Mouse (Mus musculus) c-Kit-positive CD71-positive TER-119-positive erythroid progenitor cells, embryonic 14.5 days (primary cell): ENCODE data around the gene Pde4c.

ENCODE experiments used
- DNase-seq: peaks from one replicate; pipeline ENCODE4 v3.0.0-alpha.2; 2013; ENCODE audit warnings: low spot score

Pde4c gene

DNA sequence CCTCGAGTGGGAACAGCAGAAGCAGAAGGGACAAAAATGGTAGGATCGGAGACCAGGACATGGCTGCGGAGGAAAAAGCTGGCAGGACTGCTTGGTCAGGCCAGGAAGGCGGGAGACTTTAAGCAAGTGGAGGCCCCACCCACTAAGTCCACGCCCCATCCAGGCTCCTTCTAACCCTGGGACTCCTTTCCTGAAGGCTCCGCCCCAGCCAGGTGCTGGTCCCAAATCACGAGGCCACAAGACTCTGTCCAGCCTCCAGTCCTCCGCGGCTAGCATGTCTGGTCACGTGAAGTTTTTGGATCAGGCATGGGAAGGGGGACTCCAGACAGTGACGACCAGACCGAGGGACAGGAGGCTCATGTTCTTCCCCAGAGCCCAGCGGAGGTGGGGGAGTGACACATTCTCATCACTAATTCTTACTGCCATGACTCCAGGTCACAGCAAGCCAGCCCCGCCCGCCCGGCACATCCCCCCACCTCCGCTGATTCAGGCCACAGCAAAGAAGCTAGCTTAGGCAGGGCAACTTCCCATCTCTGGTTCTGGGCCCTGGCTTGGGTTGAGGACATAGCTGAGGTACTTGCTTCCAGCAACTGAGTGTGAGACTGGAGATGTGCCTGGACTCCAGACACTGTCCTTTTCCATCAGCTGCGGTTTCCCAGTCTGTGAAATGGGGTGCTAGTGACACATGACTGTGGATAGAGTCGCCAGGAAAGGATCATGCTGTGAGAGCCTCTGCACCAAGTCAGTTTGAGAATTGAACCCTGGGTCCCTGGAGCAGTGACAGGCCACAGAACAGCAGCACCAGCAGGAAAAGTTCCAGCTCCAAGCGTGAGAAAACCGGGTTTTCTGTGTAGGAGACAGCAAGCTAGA is 43.3 kb downstream of the Pde4c start:
- DNase-seq, result peak; percentile 78

DNA sequence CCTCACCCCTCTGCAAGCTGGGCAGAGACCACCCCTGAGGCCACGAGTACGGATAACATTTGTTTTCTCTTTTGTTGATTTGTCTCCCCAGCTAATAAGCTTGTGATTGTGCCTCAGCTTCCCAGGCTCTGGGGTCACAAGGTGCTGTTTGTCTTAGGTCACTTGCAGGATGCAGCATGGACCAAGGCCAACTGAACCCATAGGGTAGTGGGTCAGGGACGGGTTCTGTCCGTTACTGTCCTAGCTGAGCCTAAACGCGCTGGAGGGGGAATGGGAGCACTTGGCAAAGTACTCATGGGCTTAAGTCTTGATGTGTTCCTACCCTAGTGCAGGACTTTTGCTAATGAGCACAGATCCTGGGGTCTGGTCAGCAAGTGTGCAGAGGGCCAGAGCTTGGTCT is 44.0 kb downstream of the Pde4c start:
- DNase-seq, result no peak

DNA sequence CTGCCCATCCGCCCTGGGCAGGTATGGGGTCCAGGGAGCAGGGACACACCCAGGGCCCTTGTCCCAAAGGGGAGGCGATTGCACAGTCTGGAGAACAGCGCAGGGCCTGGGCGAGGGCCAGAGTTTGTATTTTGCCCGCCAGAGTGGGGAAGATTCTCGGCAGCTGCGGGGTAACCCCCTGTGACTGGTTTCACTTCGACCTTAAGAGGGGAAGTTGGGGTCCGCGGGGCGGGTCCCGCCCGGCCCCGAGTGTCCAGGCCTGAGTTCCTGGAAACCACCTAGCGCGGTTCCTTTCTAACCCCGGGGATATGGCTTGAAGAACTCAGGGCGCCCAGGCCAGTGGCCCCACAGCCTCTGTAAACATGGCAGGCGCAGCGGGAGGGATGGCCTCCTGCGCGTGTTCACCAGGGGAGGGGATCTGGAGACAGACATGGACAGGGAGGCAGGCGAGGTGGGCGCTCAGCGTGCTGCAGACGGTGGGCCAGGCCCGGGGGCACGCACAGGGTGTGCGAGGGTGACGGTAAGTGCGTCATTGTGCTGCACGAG is 44.8 kb downstream of the Pde4c start:
- no peak for DNase-seq

DNA sequence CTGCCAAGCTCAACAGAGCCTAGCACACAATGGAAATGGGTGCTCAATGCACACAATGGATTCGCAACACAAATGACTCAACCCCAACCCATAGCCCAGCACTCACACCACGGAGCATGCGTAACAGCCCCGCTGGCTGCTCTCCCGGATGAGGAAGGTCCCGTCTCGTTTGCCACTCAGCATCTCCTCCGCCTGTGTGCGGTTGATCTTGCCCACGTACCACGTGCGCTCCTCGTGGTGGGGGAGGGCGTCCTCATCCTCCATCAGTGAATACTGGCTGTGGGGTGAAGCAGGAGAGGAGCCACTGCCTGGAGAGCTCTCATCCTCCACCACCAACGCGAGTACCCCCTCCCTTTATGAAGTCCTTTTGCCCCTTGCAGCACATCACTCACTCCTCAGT is 45.4 kb downstream of the Pde4c start:
- DNase-seq, result no peak

DNA sequence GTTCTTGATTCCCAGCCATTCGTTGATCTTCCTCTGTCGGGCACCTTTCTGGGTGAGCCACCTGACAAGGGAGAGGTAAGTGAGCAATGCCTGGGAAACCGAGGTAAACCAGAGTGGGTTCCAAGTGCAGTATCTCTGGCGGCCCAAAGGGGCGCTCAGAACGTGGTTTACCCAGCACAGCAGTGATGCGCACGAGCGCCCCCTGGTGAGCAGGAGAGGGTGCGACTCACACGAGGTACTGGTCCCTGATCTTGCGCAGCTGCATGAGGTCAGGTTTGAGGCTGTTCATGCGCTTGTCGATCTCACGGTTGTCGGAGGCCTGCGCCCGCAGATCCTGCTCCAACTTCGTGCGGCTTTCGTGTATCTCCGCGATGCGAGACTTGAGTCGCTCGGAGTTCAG is 45.8 kb downstream of the Pde4c start:
- DNase-seq, result peak; percentile 95

DNA sequence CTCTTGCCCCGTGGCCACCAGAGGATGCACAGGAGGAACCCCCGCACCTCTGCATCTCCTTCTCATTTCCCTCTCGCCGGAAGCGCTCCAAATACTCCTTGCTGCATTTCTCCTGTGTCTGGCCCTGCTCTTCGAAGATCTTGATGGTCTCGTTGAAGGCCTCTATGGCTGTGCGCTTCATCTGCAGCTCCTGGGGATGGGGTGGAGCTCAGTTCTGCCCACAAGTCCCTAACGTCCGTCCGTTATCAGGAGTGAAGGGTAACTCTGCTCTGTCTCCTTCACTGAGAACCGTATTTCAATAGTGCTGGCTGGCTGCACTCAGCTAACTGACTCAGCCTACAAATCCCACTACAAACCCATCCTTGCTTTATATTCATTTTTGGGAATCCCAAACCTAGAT is 46.3 kb downstream of the Pde4c start:
- DNase-seq, result no peak

DNA sequence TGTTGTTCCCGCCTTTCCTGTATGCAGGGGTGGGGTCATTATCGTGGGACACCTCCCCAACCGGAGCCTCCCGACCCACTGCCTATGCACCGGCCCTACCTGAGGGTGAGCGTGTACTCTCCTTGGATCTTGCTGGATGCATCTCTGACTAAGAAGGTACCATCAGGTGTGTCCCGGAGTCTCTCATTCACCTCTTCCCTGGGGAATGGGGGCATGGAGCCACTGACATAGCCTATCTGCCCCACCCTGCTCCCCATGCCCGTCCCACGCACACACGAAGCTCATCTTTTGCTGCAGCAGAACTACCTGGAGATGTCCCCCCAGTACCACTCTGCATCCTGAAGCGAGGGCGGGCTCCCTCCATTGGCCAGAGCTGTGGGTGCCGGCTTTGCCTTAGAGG is 47.2 kb downstream of the Pde4c start:
- DNase-seq, result no peak

DNA sequence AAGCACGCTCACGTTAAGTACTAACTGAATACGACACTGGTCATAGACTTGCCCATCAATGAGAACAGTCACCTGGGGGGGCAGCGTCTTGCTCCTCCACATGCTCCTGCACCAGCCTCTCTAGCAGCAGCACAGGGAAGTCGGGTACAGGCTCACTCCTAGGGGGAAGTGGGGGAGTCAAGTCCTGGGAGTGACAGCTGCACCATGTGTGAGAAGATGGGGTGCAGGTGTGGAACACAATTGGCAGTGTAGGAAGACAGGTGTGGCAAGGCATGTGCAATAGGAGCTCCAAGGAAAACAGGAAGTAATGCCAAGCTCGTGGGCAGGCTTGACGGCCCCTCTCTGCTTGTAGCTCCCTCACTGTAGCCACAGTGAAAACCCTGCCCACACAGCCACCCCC is 47.7 kb downstream of the Pde4c start:
- DNase-seq, result no peak

DNA sequence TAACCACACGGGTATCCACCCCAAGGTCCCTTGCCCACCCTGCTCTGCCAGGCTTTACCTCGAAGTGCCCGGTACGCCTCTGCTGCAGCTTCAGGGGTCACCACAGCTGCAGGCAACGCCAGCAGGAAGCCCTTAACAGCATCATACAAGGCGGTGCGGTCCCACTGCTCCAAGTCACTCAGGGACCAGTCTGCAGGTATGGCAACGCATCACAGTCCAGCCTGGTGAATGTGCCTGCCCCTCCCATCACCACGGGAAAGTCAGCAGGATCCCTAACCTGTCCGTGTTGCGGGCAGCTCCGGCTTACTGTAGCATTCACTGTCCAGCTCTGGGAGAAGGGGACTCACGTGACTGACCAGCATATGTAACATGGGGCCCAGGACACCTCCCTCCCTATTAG is 48.6 kb downstream of the Pde4c start:
- no peak for DNase-seq

DNA sequence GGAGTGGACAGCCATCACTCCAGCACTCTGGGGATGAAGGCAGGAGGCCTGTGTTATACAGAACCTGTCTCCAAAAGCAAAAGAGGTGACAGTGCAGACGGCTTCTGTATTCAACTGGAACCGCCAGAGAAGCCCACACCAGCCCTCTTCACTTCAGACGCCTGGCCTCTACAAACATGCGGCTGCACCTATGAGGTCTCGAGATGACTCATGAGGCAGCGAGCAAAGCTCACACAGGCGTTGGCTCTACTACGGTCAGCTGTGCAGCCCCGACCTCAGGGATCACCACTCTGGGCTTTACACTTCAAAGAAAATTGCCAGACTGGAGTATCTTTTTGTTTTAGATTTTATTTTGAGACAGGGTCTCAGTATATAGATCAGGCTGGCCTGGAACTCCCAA is 49.4 kb downstream of the Pde4c start:
- no peak for DNase-seq

DNA sequence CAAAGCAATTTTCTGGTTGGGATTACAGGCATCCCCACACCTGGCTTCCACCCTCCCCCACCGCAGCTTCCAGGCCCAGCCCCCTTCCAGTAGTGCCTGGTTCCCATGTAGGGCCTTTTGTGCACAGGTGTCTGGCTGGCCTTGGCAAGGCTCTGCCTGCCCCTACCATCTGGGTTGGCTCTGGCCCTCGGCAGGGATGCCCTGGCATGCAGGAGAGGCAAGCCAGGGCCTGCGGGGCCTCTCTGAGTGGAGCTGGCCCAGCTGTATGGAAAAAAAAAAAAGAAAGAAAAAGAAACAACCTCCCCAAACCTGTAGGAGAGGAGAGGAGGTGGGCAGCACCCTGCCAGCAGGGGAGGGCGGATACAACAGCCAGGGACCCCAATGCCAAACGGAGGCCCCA is 49.9 kb downstream of the Pde4c start:
- DNase-seq, result no peak

DNA sequence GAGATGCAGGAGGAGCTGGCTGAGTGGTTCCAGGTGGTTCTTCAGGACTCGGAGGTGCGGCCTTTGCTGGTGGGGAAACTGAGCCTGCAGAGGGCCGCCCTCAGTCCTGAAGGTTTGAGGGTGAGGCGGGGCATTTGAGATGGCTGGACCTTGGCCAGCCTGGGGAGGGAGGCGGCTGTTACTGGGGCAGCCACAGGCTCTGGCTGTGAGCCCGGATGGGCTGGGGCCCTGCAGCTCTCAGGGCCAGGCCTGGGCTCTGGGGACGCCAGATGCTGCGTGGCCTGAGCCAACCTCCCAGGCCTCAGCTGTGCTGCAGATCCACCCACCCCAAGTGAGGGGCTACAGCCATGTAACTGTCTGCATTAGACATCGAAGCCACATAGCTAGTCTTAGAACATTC is 50.3 kb downstream of the Pde4c start:
- DNase-seq, result no peak

DNA sequence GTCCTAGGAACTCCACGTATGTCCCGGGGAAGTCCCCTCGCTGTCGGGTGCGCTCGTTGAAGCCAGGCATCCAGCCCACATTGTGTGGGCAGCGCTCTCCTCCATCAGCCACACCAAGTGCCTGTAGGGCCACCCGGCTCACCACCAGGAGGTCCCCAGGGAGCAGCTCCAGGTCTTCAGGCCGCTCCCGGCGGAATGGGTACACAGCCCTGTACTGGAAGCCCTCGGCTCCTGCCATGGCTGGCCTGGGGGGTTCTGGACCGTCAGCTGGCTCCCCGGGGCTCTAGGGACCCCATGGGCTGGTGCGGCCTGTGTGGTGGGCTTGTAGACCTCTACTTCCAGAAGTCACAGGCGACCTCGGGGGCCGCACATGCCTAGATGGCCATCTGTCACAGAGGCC is 51.2 kb downstream of the Pde4c start:
- DNase-seq, result no peak

DNA sequence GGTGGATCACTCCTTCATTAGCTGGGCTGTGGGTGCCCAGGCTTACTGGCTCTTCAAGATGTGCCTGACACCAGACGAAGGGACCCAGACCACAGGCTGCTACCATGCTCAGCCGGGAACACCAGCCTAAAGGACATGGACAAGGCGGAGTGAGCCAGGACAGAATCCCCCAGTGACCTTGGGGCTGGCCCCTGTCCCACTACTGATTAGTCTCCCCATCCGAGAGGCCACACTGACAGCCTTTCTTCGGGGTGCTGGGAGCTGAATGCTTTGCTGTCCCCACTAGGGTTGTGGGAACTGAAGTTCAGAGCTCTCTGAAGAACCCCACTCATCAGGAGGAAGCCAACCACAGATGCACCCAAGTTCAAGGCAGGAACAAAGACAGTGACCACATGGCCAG is 51.7 kb downstream of the Pde4c start:
- no peak for DNase-seq

DNA sequence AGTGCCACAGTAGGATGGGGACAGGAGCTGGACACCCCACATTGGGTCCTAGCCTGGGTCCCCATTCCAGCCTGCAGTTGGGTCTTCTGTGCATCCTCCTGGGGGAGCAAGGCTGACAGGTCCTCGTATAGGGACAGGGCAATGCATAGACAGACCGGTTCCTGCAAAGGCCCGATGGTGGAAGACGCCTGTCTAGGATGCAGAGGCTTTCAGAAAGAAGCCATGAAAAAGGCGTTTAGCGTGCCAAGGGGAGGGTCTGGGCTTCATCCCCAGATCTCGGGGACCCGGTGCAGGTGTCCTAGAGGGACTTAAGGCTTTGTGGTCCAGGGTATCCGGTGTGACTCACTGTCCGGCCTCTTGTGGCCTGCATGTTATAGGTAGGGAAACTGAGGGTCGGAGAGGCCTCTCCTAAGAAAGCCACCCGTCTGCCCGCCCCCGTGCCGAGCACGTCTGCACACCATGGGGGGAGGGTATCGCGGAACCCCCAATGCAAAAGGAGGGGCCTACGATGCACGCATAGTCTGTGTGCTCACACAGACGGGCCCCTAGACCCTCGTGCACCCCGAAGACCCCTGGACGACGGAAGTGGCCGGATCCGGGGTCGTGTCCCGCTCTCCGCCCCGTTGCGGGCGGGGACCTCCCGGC is 52.5 kb downstream of the Pde4c start:
- DNase-seq, result no peak

DNA sequence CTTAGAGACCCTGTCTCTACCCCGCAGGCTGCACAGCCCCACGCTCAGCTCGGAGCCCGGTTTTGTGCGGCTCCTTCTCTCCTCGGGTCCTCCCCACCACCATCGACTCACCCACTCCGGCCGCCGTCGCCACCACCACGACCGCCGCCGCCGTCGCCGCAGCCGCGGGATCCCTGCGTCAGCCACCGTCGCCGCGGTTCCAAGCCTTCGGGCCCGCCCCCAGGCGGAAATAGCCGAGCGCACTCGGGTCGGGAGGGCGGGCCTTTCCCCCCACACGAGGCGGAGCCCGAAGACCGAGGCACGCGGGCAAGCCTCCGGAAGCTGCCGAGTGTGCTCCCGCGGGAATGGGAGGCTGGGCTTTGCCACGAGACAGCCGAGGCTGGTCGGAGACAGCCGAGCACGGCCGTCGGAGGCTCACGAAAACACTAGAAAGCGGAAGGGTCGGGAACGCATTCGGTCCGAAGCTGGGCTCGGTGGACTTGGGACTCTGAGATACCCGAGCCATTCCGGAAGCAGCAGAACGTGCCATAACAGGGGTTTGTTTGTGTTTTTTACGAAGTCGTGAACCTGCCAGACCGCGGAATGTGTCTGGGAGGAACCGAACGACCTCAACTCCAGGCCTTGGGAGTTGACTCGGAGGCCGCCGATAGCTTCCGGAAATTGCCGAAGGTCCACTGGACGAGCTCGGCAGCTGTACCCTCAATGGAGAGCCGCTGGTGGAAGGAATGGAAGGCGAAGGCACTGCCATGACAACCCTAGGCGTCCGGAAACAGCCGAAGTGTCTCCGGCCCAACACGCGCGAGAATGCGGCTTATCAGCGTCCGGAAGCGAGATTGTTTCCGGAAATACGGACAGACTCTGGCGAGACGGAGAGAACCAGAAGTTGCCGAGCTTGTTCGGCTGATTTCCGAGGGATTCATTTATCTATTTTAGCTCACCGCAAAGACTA is 53.2 kb downstream of the Pde4c start, which contains the start of gene Pik3r2:
TSS of gene Pik3r2 (minus strand) at position 218 of the 949 bp plus-strand sequence.
- peak; percentile 95 for DNase-seq

DNA sequence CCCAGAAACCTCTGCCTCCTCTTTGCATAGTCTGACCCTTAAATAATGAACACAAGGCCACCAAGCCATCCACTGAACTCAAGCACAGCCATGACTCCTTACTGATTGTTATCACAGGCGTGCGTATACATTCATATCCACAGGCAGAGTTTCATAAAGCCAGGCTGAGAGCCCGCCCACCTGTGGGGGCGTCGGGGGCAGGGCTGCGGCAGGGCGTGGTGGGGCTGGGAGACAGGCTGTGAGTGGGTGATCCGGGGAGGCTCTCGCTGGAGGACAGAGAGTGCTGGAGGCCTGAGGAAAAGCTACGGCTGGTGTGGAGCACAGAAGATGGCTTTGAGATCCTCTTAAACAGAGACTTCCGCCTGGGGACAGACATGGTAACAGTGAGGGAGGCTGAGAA is 56.6 kb downstream of the Pde4c start:
- DNase-seq, result no peak

DNA sequence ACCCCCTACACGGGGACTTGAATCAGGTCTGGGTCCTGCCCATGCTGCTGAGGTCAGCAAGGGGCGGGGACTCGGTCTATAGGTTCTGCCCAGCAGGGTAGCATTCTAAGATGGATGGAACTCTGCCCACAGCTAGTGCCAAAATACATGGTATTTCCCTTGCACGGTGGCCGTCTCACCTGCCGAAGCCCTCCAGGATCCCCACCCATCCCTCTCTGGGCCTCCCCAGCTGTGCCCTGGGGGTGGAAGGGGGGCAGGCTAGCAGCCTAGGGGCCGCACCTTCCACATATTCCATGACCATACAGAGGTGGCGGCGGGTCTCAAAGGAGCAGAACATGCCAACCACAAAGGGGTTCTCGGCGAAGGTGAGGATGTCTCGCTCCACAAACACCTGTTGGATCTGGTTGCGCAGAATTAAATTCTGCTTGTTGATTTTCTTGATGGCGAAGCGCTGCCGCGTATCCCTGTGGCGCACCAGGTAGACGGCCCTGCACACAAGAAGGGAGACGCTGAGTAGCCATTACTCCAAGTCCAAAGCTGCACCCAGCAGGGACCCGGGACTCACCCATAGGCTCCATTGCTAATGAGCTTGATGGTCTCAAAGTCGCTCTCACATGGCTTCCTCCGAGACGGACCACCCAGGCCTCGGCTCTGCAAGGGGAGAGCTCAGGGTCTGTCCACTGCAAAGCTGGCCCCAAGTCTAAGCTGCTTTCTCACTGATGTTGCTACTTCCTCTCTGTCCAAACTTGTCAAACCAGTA is 63.0 kb downstream of the Pde4c start:
- no peak for DNase-seq

DNA sequence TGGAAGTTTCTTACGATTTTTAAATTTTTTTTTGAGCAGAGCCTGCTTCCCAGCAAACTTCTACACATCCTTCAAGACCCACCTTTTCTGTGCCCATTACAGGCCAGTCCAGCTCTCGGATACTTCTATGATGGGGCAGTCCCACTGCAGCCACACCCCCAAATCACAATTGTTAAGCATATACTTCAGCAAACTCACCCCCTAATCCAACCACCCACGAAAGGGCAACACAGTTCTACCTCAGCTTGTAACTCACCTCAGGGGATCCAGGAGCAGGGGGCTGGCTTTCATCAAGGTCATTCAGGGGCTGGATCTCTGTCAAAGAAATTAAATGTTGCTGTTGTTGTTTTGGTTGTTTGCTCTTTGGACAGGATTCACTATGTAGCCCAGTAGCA is 63.5 kb downstream of the Pde4c start:
- no peak for DNase-seq

DNA sequence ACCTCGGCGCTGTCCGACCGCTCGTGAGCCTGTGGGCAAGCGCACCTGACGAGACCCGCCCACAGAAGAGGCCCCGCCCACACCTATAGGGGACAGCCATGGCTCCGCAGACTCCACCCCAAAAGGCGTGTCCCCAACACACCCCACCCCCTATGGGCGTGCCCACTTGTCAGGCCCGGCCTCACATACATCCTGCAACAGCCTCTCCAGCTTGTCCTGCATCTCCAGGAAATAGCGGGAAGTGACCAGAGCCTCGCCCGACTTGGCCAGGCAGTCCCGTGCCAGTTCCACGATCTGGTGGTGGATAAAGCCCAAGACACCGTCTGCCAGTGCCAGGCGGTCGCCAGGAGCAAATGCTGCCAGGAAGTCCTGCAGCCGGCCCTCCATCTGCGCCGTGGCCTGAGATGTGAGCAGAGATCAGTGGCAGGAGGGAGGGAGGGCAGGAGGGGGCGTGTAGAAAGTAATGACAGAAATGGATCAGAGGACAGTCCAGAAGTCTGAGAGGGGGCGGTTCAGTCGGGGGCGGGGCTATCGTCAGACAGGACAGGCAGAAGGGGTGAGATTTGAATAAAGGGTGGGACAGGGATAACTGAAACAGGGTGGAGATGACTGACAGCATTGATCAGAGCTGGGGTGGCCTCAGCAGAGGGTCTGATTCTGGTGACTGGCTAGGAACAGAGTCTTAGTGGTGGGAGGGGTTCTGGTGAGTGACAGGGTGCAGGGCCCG is 64.6 kb downstream of the Pde4c start:
- no peak for DNase-seq

DNA sequence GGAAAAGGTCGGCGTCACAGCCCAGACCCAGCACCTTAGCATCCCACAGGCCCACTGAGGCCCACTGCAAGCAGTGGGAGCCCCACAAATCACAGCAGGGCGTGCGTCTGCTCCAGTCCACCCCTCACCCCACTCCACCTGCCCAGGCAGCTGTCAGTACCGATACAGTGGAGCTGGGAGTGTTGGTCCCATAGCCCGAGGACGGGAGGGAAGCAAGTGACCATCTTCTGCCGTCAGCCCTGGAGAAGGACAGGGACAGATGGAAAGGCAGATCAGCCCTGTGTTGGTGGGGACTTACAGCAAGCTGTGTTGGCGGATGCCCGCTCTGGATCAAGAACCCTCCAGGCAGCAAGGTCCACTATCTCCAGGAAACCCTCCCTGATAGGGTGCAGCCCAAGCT is 65.5 kb downstream of the Pde4c start:
- no peak for DNase-seq
